Mouse (Mus musculus) leukemia stem cell, adult 10-12 weeks (primary cell): ENCODE data around the gene Thrap3. TPM values are rescaled to one million over a fixed set of nuclear protein-coding genes. Genes with fewer than 3 reads are reported as not detected.

ENCODE experiments used
- polyA plus RNA-seq: library from polyadenylated mRNA; stranded (reverse); fragments of >175 nt; gene quantifications from 2 replicates; pipeline ENCODE4 v1.2.3, GENCODE M21; 2012; ENCODE audit warnings: low replicate concordance

Thrap3 gene
- polyA plus RNA-seq = 97.4 and 151 TPM in 2 replicates

DNA sequence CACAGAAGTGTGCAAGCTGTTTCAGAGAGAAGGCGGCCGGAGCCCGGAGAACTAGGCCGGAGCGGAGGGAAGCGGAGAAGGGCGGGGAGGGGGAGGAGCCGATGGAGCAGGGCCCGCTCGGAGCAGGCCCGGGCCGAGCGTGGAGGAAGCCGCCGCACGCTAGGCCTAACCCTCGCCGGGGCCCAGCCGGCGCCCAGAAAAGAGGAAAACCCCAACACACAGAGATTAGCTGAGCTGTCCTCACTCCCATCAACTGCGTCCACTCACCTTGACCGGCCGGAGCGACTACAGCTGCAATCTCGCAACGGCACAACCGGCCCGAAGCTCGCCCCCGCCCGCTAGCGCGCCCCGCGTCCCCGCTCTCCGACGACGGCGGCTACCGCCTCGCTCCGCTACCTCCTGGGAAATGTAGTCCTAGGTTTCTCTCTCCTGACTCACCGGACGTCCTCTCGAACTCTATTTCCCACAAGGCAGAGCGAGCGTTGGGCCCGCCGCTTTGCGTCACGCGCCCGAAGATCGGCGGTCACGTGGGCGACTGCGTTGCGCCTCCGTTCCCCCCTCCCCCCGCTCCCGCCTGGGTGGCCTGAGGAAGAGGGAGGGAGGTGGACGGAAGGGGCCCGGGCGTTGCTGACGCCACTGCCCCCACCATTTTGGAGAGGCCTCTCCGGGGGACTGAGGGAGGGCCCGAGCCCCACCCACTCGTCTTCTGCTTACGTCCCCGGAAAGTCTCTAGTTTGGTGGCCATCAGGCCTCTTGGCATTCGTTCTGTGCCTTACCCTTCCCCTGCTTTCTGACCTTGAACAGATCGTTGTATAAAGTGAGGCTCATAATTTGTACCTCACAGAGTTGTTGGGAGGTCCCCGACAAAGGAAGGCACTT lies at the start of gene Thrap3:
Thrap3 (minus strand) TSS at position 458 of the 879 bp plus-strand sequence.

GRCm38 (mm10) chr4:126163067-126163659 lies 39.4 kb downstream of the Thrap3 start, which contains the start of gene Sh3d21:
Gene Sh3d21 (minus strand): TSS chr4:126163491.

DNA sequence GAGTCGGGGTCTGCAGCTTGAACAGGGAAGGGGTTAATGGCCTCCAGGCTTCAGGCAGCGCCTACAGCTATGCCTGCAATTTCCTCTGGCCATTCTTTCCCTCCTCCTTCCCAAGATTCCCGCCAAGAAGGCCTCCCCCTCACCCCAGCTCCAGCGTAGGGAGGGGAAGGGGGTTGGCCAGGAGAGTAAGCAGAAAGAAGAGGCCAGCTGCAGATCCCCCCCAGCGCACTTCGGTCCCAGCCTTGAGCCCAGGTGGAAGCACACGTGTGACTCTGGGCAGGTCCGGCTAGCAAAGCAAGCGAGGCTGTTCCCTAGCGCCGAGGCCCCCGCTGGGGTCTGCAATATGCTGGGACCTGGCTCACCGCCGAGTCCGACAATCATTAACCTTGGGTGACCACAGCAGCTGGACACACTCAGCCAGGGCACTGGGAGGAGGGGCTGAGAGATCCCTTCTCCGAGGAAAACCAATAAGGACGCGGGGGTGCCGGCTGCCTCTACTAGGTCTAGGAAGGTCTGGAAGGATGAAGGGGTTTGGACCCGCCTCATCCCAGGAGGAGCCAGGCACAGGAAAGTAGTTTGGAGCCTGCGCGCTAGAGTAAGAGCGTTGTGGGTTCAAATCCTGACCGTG lies 54.9 kb downstream of the Thrap3 start, which contains the start of gene Eva1b:
Eva1b (plus strand) TSS at position 212 of the 628 bp plus-strand sequence.

Other genes starting within 250 kb of the Thrap3 start
- 13.5 and 60.6 TPM in 2 replicates for gene Csf3r, start 178.2 kb downstream of the Thrap3 start, polyA plus RNA-seq
- gene Mrps15, start 155.8 kb downstream of the Thrap3 start, polyA plus RNA-seq = 155 and 182 TPM in 2 replicates
- 0.92 TPM in 1 of 2 replicates, not detected in the other for gene Oscp1, start 144.2 kb downstream of the Thrap3 start, polyA plus RNA-seq
- gene Lsm10, start 106.1 kb downstream of the Thrap3 start, polyA plus RNA-seq = 2.6 and 8.6 TPM in 2 replicates
- gene Stk40, start 98.8 kb downstream of the Thrap3 start, polyA plus RNA-seq = 69.8 and 110 TPM in 2 replicates
- 8.7 and 14.3 TPM in 2 replicates for gene Eva1b, start 55.0 kb downstream of the Thrap3 start, polyA plus RNA-seq
- 0.33 TPM in 1 of 2 replicates, not detected in the other for gene Sh3d21, start 39.3 kb downstream of the Thrap3 start, polyA plus RNA-seq
- 78.1 and 183 TPM in 2 replicates for gene Map7d1, start 53.6 kb upstream of the Thrap3 start, polyA plus RNA-seq
- gene Trappc3, start 59.6 kb upstream of the Thrap3 start, polyA plus RNA-seq = 15.2 and 15.3 TPM in 2 replicates
- gene Col8a2, start 84.0 kb upstream of the Thrap3 start, polyA plus RNA-seq = 0.09 and 0.26 TPM in 2 replicates
- gene Adprhl2, start 118.9 kb upstream of the Thrap3 start, polyA plus RNA-seq = 37.0 and 51.8 TPM in 2 replicates
- gene Tekt2, start 122.9 kb upstream of the Thrap3 start, polyA plus RNA-seq = not detected in 2 replicates
- gene Ago3, start 226.8 kb upstream of the Thrap3 start, polyA plus RNA-seq = 2.7 and 11.1 TPM in 2 replicates